Mouse (Mus musculus): ENCODE results near the gene Gm28374. TPM values are rescaled to one million over a fixed set of nuclear protein-coding genes. Genes with fewer than 3 reads are reported as not detected.
"Not testable (repeated sequence)": the region's sequence is repeated elsewhere in the genome, so short reads cannot be mapped to it uniquely, and the experiment has no call there.

The Gm28374 gene
- polyA plus RNA-seq, 1 experiment from 2014 or later: 1.9 TPM

GRCm38 (mm10) chr19:6047154-6047898, 34.7 kb downstream of the Gm28374 start:
- peak; percentile 7 for ATAC-seq (ENCODE audit: low FRiP score, low read depth)
- Histone ChIP-seq H3K4me1 (peaks cover 23% of the 10 kb centered on the region), H3K9ac (peak overlapping the region; percentile 95), H3K36me3 (peaks cover 44% of the 10 kb centered on the region), H3K9me3 (no peaks in the 10 kb centered on the region), H3K27ac (peak overlapping the region; percentile 99), H3K4me2 (replicated peaks) (peak overlapping the region; percentile 98), H3K27me3 (no peaks in the 10 kb centered on the region), H3K4me3 (peak overlapping the region; percentile 93)
- WGBS: 2% methylated on average over 41 of the region's 44 CpGs

- peak; percentile 94 for ATAC-seq (ENCODE audit: low FRiP score, low read depth)
- Histone ChIP-seq H3K9me3 (no peaks in the 10 kb centered on the region), H3K27ac (peak within 1 kb of the TSS; percentile 99), H3K27me3 (no peaks in the 10 kb centered on the region), H3K4me2 (replicated peaks) (peak within 1 kb of the TSS; percentile 98), H3K9ac (peak within 1 kb of the TSS; percentile 95), H3K36me3 (peaks cover 36% of the 10 kb centered on the region), H3K4me1 (peaks cover 23% of the 10 kb centered on the region), H3K4me3 (peak within 1 kb of the TSS; percentile 93)
- under 1% methylated on average over 65 of the region's 65 CpGs for WGBS
Observed at GRCm38 (mm10) chr19:6046294-6047153, 35.5 kb downstream of the Gm28374 start, which contains the start of gene Syvn1. Gene Syvn1, plus strand, starts transcription at chr19:6046576.

GRCm38 (mm10) chr19:6045366-6046293, 36.4 kb downstream of the Gm28374 start:
- peak; percentile 5; the same call in 1 of the 2 replicates for ATAC-seq (ENCODE audit: low FRiP score, low read depth)
- Histone ChIP-seq H3K4me1 (peaks cover 23% of the 10 kb centered on the region), H3K27ac (peak overlapping the region; percentile 99), H3K9ac (peak overlapping the region; percentile 95), H3K36me3 (peaks cover 27% of the 10 kb centered on the region), H3K4me3 (peak overlapping the region; percentile 93), H3K9me3 (no peaks in the 10 kb centered on the region), H3K4me2 (replicated peaks) (peak overlapping the region; percentile 98), H3K27me3 (no peaks in the 10 kb centered on the region)
- 16% methylated on average over 20 of the region's 20 CpGs for WGBS

GRCm38 (mm10) chr19:6044102-6044501, 38.0 kb downstream of the Gm28374 start:
- peaks cover 12% of the 10 kb centered on the region for H3K36me3 ChIP-seq
- H3K27me3 ChIP-seq; H3K9me3 ChIP-seq; H3K9ac ChIP-seq; H3K4me2 ChIP-seq (replicated peaks); H3K27ac ChIP-seq; H3K4me3 ChIP-seq; ATAC-seq (ENCODE audit: low FRiP score, low read depth): not testable (repeated sequence)
- WGBS: 63% methylated on average over 4 of the region's 4 CpGs
- H3K4me1 ChIP-seq: peaks cover 23% of the 10 kb centered on the region

GRCm38 (mm10) chr19:6042293-6042692, 39.8 kb downstream of the Gm28374 start:
- Histone ChIP-seq H3K4me3 (no peak overlapping the region), H3K9me3 (no peaks in the 10 kb centered on the region), H3K4me1 (peaks cover 10% of the 10 kb centered on the region), H3K36me3 (no peaks in the 10 kb centered on the region), H3K27me3 (no peaks in the 10 kb centered on the region), H3K27ac (no peak overlapping the region), H3K9ac (no peak overlapping the region), H3K4me2 (replicated peaks) (no peak overlapping the region)
- WGBS: 90% methylated on average over 9 of the region's 9 CpGs
- ATAC-seq (ENCODE audit: low FRiP score, low read depth): no peak

GRCm38 (mm10) chr19:6040002-6040401, 42.1 kb downstream of the Gm28374 start:
- Histone ChIP-seq H3K36me3 (no peaks in the 10 kb centered on the region), H3K4me1 (peaks cover under 1% of the 10 kb centered on the region), H3K27ac (no peak overlapping the region), H3K4me3 (no peak overlapping the region), H3K9ac (no peak overlapping the region), H3K9me3 (no peaks in the 10 kb centered on the region), H3K4me2 (replicated peaks) (no peak overlapping the region), H3K27me3 (no peaks in the 10 kb centered on the region)
- no peak for ATAC-seq (ENCODE audit: low FRiP score, low read depth)

- 84% methylated on average over 7 of the region's 7 CpGs for WGBS
- Histone ChIP-seq H3K9me3 (no peaks in the 10 kb centered on the region), H3K27ac (no peak overlapping the region), H3K4me3 (no peak overlapping the region), H3K27me3 (no peaks in the 10 kb centered on the region), H3K4me1 (no peaks in the 10 kb centered on the region), H3K9ac (no peak overlapping the region), H3K36me3 (no peaks in the 10 kb centered on the region), H3K4me2 (replicated peaks) (no peak overlapping the region)
- ATAC-seq (ENCODE audit: low FRiP score, low read depth): no peak
Observed at GRCm38 (mm10) chr19:6038326-6038725, 43.7 kb downstream of the Gm28374 start.

GRCm38 (mm10) chr19:6037695-6038094, 44.4 kb downstream of the Gm28374 start:
- H3K4me2 ChIP-seq (replicated peaks): no peak overlapping the region
- no peaks in the 10 kb centered on the region for H3K4me1 ChIP-seq
- no peaks in the 10 kb centered on the region for H3K9me3 ChIP-seq
- no peaks in the 10 kb centered on the region for H3K36me3 ChIP-seq
- H3K4me3 ChIP-seq: no peak overlapping the region
- H3K27me3 ChIP-seq: no peaks in the 10 kb centered on the region
- no peak for ATAC-seq (ENCODE audit: low FRiP score, low read depth)
- H3K27ac ChIP-seq: no peak overlapping the region
- no peak overlapping the region for H3K9ac ChIP-seq

GRCm38 (mm10) chr19:6035966-6036585, 46.0 kb downstream of the Gm28374 start:
- Histone ChIP-seq H3K4me3 (no peak overlapping the region), H3K9me3 (no peaks in the 10 kb centered on the region), H3K36me3 (no peaks in the 10 kb centered on the region), H3K4me1 (no peaks in the 10 kb centered on the region), H3K27me3 (no peaks in the 10 kb centered on the region), H3K9ac (no peak overlapping the region), H3K4me2 (replicated peaks) (no peak overlapping the region), H3K27ac (no peak overlapping the region)
- ATAC-seq (ENCODE audit: low FRiP score, low read depth): no peak
- 76% methylated on average over 9 of the region's 9 CpGs for WGBS

- WGBS: 70% methylated on average over 14 of the region's 14 CpGs
- Histone ChIP-seq H3K4me3 (no peak overlapping the region), H3K9me3 (no peaks in the 10 kb centered on the region), H3K4me2 (replicated peaks) (no peak overlapping the region), H3K27me3 (no peaks in the 10 kb centered on the region), H3K27ac (no peak overlapping the region), H3K9ac (no peak overlapping the region), H3K36me3 (no peaks in the 10 kb centered on the region), H3K4me1 (no peaks in the 10 kb centered on the region)
- no peak for ATAC-seq (ENCODE audit: low FRiP score, low read depth)
Observed at GRCm38 (mm10) chr19:6030520-6031280, 51.4 kb downstream of the Gm28374 start.

GRCm38 (mm10) chr19:6029426-6029825, 52.6 kb downstream of the Gm28374 start:
- Histone ChIP-seq H3K9me3 (no peaks in the 10 kb centered on the region), H3K36me3 (no peaks in the 10 kb centered on the region), H3K27me3 (no peaks in the 10 kb centered on the region), H3K4me2 (replicated peaks) (no peak overlapping the region), H3K27ac (no peak overlapping the region), H3K4me1 (no peaks in the 10 kb centered on the region), H3K9ac (no peak overlapping the region), H3K4me3 (no peak overlapping the region)
- ATAC-seq (ENCODE audit: low FRiP score, low read depth): no peak
- whole genome bisulfite sequencing: 79% methylated on average over 9 of the region's 9 CpGs
